Mouse (Mus musculus): Measurements from ENCODE around the gene Gm5483. TPM values are rescaled to one million over a fixed set of nuclear protein-coding genes. Genes with fewer than 3 reads are reported as not detected.
"Not testable (repeated sequence)": the region's sequence is repeated elsewhere in the genome, so short reads cannot be mapped to it uniquely, and the experiment has no call there.

The Gm5483 gene
- total RNA-seq (2021) (not detected), polyA plus RNA-seq (2012; rRNA removed) (not detected in 2 replicates)
- long read RNA-seq, result 0 reads

DNA sequence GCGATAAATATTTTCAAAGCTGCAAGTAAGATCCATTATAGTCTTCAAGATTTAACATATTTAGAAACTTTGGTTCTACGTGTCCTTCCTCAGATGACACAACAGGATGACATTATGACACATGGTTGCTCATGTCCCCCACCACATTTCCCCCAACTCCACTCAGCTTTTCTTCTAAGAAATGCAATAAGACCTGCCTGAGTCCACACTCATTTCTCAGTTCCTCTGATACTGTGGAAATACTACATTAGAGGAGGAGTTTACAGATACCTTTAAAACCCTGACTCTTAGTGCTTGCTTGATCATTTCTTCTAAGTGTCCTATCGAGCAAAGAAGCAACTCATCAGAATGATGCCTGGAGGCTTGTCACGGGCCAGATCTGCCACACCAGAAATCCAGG is at the start of gene Gm5483:
Gene Gm5483 (plus strand): TSS at position 301 of the 400 bp plus-strand sequence.
- H3K27ac ChIP-seq; H3K4me1 ChIP-seq (ENCODE audit: control insufficient read depth, insufficient read depth, low read length); DNase-seq; intact Hi-C loops (cut with DNase I); H3K9ac ChIP-seq (ENCODE audit: low read depth, low read length); H3K36me3 ChIP-seq (ENCODE audit: control insufficient read depth, insufficient read depth, low read length); H3K4me3 ChIP-seq; H3K27me3 ChIP-seq (ENCODE audit: control insufficient read depth, insufficient read depth, low read length); H3K79me2 ChIP-seq (replicated peaks; ENCODE audit: control insufficient read depth, insufficient read depth, low read length): not testable (repeated sequence)
- WGBS, result 68% methylated on average over 4 of the region's 4 CpGs

DNA sequence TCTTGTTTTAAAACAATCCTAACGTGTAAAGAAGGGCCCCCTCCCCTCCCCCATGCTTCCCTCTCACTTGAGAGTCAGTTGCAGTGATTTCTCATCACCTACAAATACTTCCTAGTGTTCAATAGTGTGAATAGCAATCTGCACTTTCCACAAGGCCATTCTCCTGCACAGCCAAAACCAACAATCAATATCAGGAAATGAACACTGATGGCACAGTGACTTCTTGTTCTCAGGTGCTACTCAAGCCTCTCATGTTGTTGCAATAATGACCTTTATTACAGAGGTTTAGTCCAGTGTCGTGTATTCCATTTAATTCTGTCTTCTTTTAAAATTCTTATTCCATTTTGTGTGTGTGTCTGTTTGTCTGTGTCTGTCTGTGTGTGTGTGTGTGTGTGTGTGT is 45.8 kb upstream of the Gm5483 start:
- 74% methylated on average over 2 of the region's 2 CpGs for WGBS
- Histone ChIP-seq H3K9ac (ENCODE audit: low read depth, low read length) (no peak overlapping the region), H3K4me1 (ENCODE audit: control insufficient read depth, insufficient read depth, low read length) (no peaks in the 10 kb centered on the region), H3K36me3 (ENCODE audit: control insufficient read depth, insufficient read depth, low read length) (no peaks in the 10 kb centered on the region), H3K4me3 (no peak overlapping the region), H3K27me3 (ENCODE audit: control insufficient read depth, insufficient read depth, low read length) (peaks cover 2% of the 10 kb centered on the region; the same call in 1 of the 2 replicates), H3K79me2 (replicated peaks; ENCODE audit: control insufficient read depth, insufficient read depth, low read length) (no peaks in the 10 kb centered on the region), H3K27ac (no peak overlapping the region)
- DNase-seq, result no peak
- TF ChIP-seq EP300 (IDR thresholded peaks at IDR 0.05; ENCODE audit: insufficient read depth, low read depth, low read length) (no peak), POLR2A (IDR thresholded peaks at IDR 0.05; ENCODE audit: insufficient read depth, low read depth, low read length) (no peak), CTCF (IDR thresholded peaks at IDR 0.05) (no peak)
- intact Hi-C loops (cut with DNase I), result no loop called here

DNA sequence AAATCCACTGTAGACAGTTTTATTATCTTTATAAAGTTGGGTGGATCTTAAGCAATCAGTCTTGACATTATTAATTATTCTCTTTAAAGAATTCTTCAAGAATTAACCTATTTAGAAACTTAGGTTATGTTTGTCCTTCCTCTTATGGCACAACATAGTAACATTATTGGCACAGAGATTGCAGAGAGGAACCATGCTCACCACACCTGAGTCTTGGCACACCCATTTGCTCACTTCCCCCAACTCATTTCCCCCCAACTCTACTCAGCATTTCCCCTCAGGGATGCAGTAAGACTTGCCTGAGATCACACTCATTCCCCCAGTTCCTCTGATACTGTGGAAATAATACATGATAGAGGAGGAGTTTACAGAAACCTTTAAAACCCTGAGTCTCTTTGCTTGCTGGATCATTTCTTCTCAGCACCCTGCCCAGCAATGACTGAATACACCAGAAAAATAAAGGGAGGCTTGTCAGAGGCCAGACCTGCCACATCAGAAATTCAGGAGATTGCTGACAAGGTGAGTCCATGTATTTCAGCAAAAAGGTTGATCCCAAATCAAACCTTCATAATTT is 27.5 kb upstream of the Gm5483 start, which contains the start of gene Stfa2l1:
Gene Stfa2l1 (plus strand): TSS at position 410 of the 574 bp plus-strand sequence.
- Histone ChIP-seq H3K79me2 (replicated peaks; ENCODE audit: control insufficient read depth, insufficient read depth, low read length) (no peaks in the 10 kb centered on the region), H3K36me3 (ENCODE audit: control insufficient read depth, insufficient read depth, low read length) (no peaks in the 10 kb centered on the region), H3K4me3 (no peak within 1 kb of the TSS), H3K27me3 (ENCODE audit: control insufficient read depth, insufficient read depth, low read length) (no peaks in the 10 kb centered on the region), H3K4me1 (ENCODE audit: control insufficient read depth, insufficient read depth, low read length) (no peaks in the 10 kb centered on the region), H3K27ac (no peak within 1 kb of the TSS), H3K9ac (ENCODE audit: low read depth, low read length) (no peak within 1 kb of the TSS)
- no peak for TF ChIP-seq POLR2A (IDR thresholded peaks at IDR 0.05; ENCODE audit: insufficient read depth, low read depth, low read length)
- no peak for TF ChIP-seq CTCF (IDR thresholded peaks at IDR 0.05)
- TF ChIP-seq EP300 (IDR thresholded peaks at IDR 0.05; ENCODE audit: insufficient read depth, low read depth, low read length), result no peak
- intact Hi-C loops (cut with DNase I), result no loop called here
- no peak for DNase-seq

DNA sequence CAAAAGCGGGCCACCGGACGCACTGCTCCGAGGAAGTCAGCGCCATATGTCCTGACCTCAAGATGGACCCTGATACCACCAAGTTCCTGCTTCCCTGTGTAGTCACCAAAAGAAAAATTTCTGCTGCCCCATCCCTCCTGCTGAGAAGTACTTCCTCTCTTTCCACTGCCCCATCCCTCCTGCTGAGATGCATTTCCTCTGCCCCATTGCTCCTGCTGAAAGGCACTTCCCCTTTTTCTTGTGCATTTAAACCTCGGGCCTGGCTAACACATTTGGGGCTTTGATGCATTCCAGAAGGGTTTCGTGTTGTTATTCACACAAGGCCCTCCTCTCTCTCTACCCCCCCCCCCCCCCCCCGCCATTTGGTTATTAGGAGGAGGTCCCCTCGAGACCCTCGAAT is 16.2 kb upstream of the Gm5483 start:
- 84% methylated on average over 10 of the region's 10 CpGs for WGBS
- not testable (repeated sequence) for DNase-seq; H3K4me1 ChIP-seq (ENCODE audit: control insufficient read depth, insufficient read depth, low read length)

DNA sequence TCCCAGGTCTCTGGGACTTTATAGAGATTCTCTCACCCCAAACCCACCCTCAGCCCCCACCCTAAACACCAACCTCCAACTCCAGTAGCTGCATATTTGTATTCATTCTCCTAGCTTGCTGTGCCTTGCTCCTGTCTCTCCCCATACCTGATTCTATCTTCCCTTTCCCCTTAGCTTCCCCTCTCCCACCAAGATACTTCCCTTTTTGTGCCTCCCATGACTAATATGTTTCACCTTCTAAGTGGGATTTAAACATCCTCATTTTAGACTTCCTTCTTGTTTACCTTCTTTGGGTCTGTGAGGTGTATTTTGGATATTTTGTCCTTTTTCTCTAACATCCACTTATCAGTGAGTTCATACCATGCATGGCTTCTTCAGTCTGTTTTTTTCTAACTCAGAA is 7.9 kb upstream of the Gm5483 start:
- H3K27me3 ChIP-seq (ENCODE audit: control insufficient read depth, insufficient read depth, low read length), result no peaks in the 10 kb centered on the region
- no peak overlapping the region for H3K27ac ChIP-seq
- no peak for DNase-seq
- TF ChIP-seq POLR2A (IDR thresholded peaks at IDR 0.05; ENCODE audit: insufficient read depth, low read depth, low read length), result no peak
- TF ChIP-seq EP300 (IDR thresholded peaks at IDR 0.05; ENCODE audit: insufficient read depth, low read depth, low read length), result no peak
- no peak for TF ChIP-seq CTCF (IDR thresholded peaks at IDR 0.05)
- no peaks in the 10 kb centered on the region for H3K36me3 ChIP-seq (ENCODE audit: control insufficient read depth, insufficient read depth, low read length)
- H3K4me1 ChIP-seq (ENCODE audit: control insufficient read depth, insufficient read depth, low read length), result no peaks in the 10 kb centered on the region
- H3K4me3 ChIP-seq, result no peak overlapping the region
- intact Hi-C loops (cut with DNase I), result no loop called here
- H3K79me2 ChIP-seq (replicated peaks; ENCODE audit: control insufficient read depth, insufficient read depth, low read length), result no peaks in the 10 kb centered on the region
- no peak overlapping the region for H3K9ac ChIP-seq (ENCODE audit: low read depth, low read length)

More for the DNA sequence above, 16.2 kb upstream of the Gm5483 start:
- H3K79me2 ChIP-seq (replicated peaks; ENCODE audit: control insufficient read depth, insufficient read depth, low read length); H3K27me3 ChIP-seq (ENCODE audit: control insufficient read depth, insufficient read depth, low read length); H3K27ac ChIP-seq; H3K36me3 ChIP-seq (ENCODE audit: control insufficient read depth, insufficient read depth, low read length); intact Hi-C loops (cut with DNase I); H3K9ac ChIP-seq (ENCODE audit: low read depth, low read length); H3K4me3 ChIP-seq: not testable (repeated sequence)

DNA sequence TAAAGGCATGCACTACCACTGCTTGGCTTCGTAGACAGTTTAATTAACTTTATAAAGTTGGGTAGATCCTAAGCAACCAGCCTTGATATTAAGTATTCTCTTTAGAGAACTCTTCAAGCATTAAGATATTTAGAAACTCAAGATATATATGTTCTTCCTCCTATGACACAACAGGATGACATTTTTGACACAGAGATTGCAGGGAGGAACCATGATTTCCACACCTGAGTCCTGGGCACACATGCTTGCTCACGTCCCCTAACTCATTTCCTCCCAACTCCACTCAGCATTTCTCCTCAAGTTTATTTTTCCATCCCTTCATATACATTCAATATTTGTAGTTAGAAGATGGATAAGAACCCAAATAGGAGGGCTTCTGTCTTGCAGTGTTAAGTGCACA is 4.1 kb upstream of the Gm5483 start:
- Histone ChIP-seq H3K4me1 (ENCODE audit: control insufficient read depth, insufficient read depth, low read length) (no peaks in the 10 kb centered on the region), H3K79me2 (replicated peaks; ENCODE audit: control insufficient read depth, insufficient read depth, low read length) (no peaks in the 10 kb centered on the region), H3K4me3 (no peak overlapping the region), H3K27ac (no peak overlapping the region), H3K9ac (ENCODE audit: low read depth, low read length) (no peak overlapping the region), H3K36me3 (ENCODE audit: control insufficient read depth, insufficient read depth, low read length) (no peaks in the 10 kb centered on the region), H3K27me3 (ENCODE audit: control insufficient read depth, insufficient read depth, low read length) (no peaks in the 10 kb centered on the region)
- no peak for DNase-seq
- intact Hi-C loops (cut with DNase I), result no loop called here
- TF ChIP-seq POLR2A (IDR thresholded peaks at IDR 0.05; ENCODE audit: insufficient read depth, low read depth, low read length), result no peak
- no peak for TF ChIP-seq CTCF (IDR thresholded peaks at IDR 0.05)
- TF ChIP-seq EP300 (IDR thresholded peaks at IDR 0.05; ENCODE audit: insufficient read depth, low read depth, low read length), result no peak
- WGBS, result 63% methylated on average over 2 of the region's 2 CpGs

Measured in heart, adult 2 months (tissue).